Mouse (Mus musculus) stomach, embryonic 16.5 days (tissue): Measurements from ENCODE around the gene Rangap1. TPM values are rescaled to one million over a fixed set of nuclear protein-coding genes. Genes with fewer than 3 reads are reported as not detected.
"Not testable (repeated sequence)": the region's sequence is repeated elsewhere in the genome, so short reads cannot be mapped to it uniquely, and the experiment has no call there.

Source experiments
- ATAC-seq: fragments of 200-750 bp; cut with Nextera tagmentation; 2 replicates; pipeline ENCODE4 v1.8.0; 2017; ENCODE audit warnings: moderate number of reproducible peaks, moderate TSS enrichment; ENCODE audit not compliant: insufficient read depth, low FRiP score
- H3K27ac ChIP-seq: fragments of 300-500 bp; sonication (generic); 2 replicates; pipeline ENCODE4 v1.5.1; 2014; ENCODE audit warnings: low read length
- H3K27me3 ChIP-seq: fragments of 300-500 bp; sonication (generic); 2 replicates; pipeline ENCODE4 v1.6.1; 2014; ENCODE audit warnings: low read length, control low read depth, mixed read lengths; ENCODE audit not compliant: control insufficient read depth, insufficient read depth
- H3K36me3 ChIP-seq: fragments of 300-500 bp; sonication (generic); 2 replicates; pipeline ENCODE4 v1.6.1; 2014; ENCODE audit warnings: low read length; ENCODE audit not compliant: control insufficient read depth, insufficient read depth
- H3K4me1 ChIP-seq: fragments of 300-500 bp; sonication (generic); 2 replicates; pipeline ENCODE4 v1.6.1; 2014; ENCODE audit warnings: low read length, control low read depth, mixed read lengths; ENCODE audit not compliant: control insufficient read depth, insufficient read depth
- H3K4me2 ChIP-seq: fragments of 300-500 bp; sonication (generic); 2 replicates; pipeline ENCODE4 v1.6.1; 2014; ENCODE audit warnings: low read depth, low read length, mixed read lengths
- H3K4me3 ChIP-seq: fragments of 300-500 bp; sonication (generic); replicated peaks from 2 replicates; pipeline ENCODE4 v1.5.1; 2014; ENCODE audit warnings: mild to moderate bottlenecking, low read length
- H3K9ac ChIP-seq: fragments of 300-500 bp; sonication (generic); 2 replicates; pipeline ENCODE4 v1.6.1; 2014; ENCODE audit warnings: low read length
- H3K9me3 ChIP-seq: fragments of 300-500 bp; sonication (generic); replicated peaks from 2 replicates; pipeline ENCODE4 v1.6.1; 2016; ENCODE audit warnings: low read length, control low read depth; ENCODE audit not compliant: control insufficient read depth
- WGBS: fragments of 180-500 bp; shearing (Covaris S2); extraction: QIAGEN DNeasy Blood & Tissue Kit; methylation state at CpG from one replicate; pipeline ENCODE4 v1.1.7; 2014; 5-methylcytosine and 5-hydroxymethylcytosine counted together
- polyA plus RNA-seq: library from polyadenylated mRNA; unstranded; fragments of >200 nt; fragmentation: Nextera tagmentation; extraction: Ambion mirVana; gene quantifications from 2 replicates; pipeline ENCODE4 v1.2.1, GENCODE M21; 2015

Rangap1 gene
- polyA plus RNA-seq, 1 experiment from 2014 or later: 95.8 TPM

GRCm38 (mm10) chr15:81708991-81709390, 36.3 kb downstream of the Rangap1 start:
- H3K9me3 ChIP-seq: no peaks in the 10 kb centered on the region
- no peak overlapping the region for H3K4me3 ChIP-seq
- WGBS: 92% methylated on average over 11 of the region's 11 CpGs
- no peak overlapping the region for H3K27ac ChIP-seq
- peaks cover 48% of the 10 kb centered on the region for H3K36me3 ChIP-seq
- no peak overlapping the region for H3K9ac ChIP-seq
- H3K4me1 ChIP-seq: no peaks in the 10 kb centered on the region
- no peak overlapping the region for H3K4me2 ChIP-seq
- no peaks in the 10 kb centered on the region for H3K27me3 ChIP-seq
- no peak for ATAC-seq

GRCm38 (mm10) chr15:81703094-81703489, 42.2 kb downstream of the Rangap1 start:
- Histone ChIP-seq H3K4me3 (no peak overlapping the region), H3K9ac (no peak overlapping the region), H3K9me3 (no peaks in the 10 kb centered on the region), H3K36me3 (peaks cover 22% of the 10 kb centered on the region), H3K4me2 (no peak overlapping the region), H3K4me1 (no peaks in the 10 kb centered on the region), H3K27me3 (no peaks in the 10 kb centered on the region), H3K27ac (no peak overlapping the region)
- no peak for ATAC-seq
- WGBS: 79% methylated on average over 3 of the region's 3 CpGs

DNA sequence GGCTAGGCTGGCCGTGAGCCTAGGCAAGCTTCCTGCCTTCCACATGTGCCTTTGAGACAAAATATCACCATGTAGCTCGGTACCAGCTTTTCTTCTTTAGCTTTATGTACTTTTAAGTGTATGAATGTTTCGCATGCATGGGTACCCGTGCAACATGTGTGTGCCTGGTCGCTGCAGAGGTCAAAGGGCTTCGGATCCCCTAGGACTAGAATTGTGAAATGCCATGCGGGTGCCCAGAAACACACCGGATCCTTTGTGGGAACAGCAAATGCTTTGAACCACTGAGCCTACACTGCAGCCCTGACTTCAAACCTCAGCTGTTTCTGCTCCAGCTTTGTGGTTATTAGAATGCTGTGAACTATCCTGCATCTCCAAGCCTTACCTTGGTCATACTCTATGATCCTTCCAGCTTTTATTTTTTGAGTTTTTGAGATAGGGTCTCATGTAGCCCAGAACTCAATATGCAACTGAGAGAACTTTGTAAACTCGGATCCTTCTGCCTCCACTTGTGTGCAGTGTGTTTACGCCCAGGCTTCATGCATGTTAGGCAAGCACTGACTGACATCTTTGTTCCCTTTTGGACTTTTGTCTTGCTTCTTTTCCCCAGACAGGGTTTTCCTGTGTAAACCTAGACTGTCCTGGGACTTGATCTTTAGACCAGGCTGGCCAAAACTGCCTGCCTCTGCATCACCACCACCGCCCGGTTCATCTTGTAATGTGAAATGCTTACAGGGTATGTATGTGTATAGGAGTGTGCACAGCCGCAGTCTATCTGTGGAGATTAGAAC, 42.8 kb downstream of the Rangap1 start:
- 85% methylated on average over 13 of the region's 13 CpGs for WGBS
- Histone ChIP-seq H3K27ac (no peak overlapping the region), H3K4me2 (no peak overlapping the region), H3K9me3 (no peaks in the 10 kb centered on the region), H3K27me3 (no peaks in the 10 kb centered on the region), H3K4me1 (no peaks in the 10 kb centered on the region), H3K36me3 (peaks cover 22% of the 10 kb centered on the region), H3K9ac (no peak overlapping the region), H3K4me3 (no peak overlapping the region)
- no peak for ATAC-seq

GRCm38 (mm10) chr15:81701350-81701749, 44.0 kb downstream of the Rangap1 start:
- H3K27ac ChIP-seq, H3K9me3 ChIP-seq, H3K27me3 ChIP-seq, ATAC-seq, H3K9ac ChIP-seq, H3K4me1 ChIP-seq, H3K4me2 ChIP-seq, H3K4me3 ChIP-seq: not testable (repeated sequence)
- WGBS: 75% methylated on average over 4 of the region's 4 CpGs
- H3K36me3 ChIP-seq: peaks cover 15% of the 10 kb centered on the region

DNA sequence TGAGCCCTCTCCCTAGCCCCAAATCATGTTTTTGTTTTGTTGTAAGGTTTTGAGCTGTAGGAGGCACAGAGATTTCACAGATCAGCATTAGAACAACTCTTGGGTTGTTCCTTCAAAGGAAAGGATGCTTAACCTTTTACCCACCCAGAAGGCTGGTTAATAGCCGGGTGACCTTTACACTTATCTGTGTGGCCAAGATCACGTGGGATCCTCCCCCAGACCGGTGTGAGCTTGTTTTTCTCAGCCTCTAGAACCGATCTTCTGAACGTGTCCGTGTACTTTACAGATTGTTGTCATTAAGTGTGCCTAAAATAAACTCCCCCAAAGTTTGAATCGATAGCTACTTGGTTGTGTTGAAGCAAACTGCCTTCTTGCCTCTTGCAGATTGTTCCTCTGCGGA, 44.7 kb downstream of the Rangap1 start:
- no peak for ATAC-seq
- WGBS: 54% methylated on average over 8 of the region's 8 CpGs
- peaks cover 8% of the 10 kb centered on the region for H3K36me3 ChIP-seq
- H3K9ac ChIP-seq: no peak overlapping the region
- H3K27ac ChIP-seq: no peak overlapping the region
- no peaks in the 10 kb centered on the region for H3K9me3 ChIP-seq
- H3K4me2 ChIP-seq: no peak overlapping the region
- no peak overlapping the region for H3K4me3 ChIP-seq
- no peaks in the 10 kb centered on the region for H3K27me3 ChIP-seq
- H3K4me1 ChIP-seq: no peaks in the 10 kb centered on the region

GRCm38 (mm10) chr15:81700161-81700560, 45.2 kb downstream of the Rangap1 start:
- H3K4me2 ChIP-seq: no peak overlapping the region
- no peak overlapping the region for H3K27ac ChIP-seq
- no peaks in the 10 kb centered on the region for H3K4me1 ChIP-seq
- 64% methylated on average over 2 of the region's 2 CpGs for WGBS
- ATAC-seq: no peak
- no peak overlapping the region for H3K4me3 ChIP-seq
- no peaks in the 10 kb centered on the region for H3K9me3 ChIP-seq
- H3K27me3 ChIP-seq: 0 out of 2 replicates have a peak, but pooled peaks cover 1% of the 10 kb centered on the region
- H3K9ac ChIP-seq: no peak overlapping the region
- H3K36me3 ChIP-seq: peaks cover 3% of the 10 kb centered on the region

GRCm38 (mm10) chr15:81698532-81698931, 46.8 kb downstream of the Rangap1 start:
- Histone ChIP-seq H3K4me3 (no peak overlapping the region), H3K27me3 (peaks cover 5% of the 10 kb centered on the region; the same call in 1 of the 2 replicates), H3K4me1 (peaks cover 6% of the 10 kb centered on the region; the same call in 1 of the 2 replicates), H3K27ac (no peak overlapping the region), H3K4me2 (no peak overlapping the region), H3K9me3 (no peaks in the 10 kb centered on the region), H3K9ac (no peak overlapping the region), H3K36me3 (no peaks in the 10 kb centered on the region)
- 64% methylated on average over 2 of the region's 2 CpGs for WGBS
- no peak for ATAC-seq

DNA sequence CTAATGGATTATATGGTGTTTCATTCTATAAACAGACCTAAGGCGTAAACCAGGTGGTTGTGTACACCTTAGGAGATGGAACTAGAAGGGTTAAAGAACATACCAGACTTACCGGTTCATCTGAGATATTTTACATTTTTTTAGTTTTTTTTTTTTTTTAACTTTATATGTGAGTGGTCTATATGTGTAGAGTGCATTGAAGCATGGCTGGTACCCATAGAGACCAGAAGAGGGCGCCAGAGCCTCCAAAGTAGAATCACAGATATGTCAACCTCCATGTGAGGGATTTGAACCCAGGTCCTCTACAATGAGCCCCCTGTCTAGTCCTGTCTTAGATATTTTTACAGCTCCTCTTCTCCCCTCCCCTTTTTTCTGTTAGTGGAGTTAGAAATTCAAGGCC, 47.5 kb downstream of the Rangap1 start:
- no peak overlapping the region for H3K4me2 ChIP-seq
- 38% methylated on average over 3 of the region's 3 CpGs for WGBS
- peaks cover 11% of the 10 kb centered on the region for H3K27me3 ChIP-seq
- no peak for ATAC-seq
- no peak overlapping the region for H3K9ac ChIP-seq
- H3K4me1 ChIP-seq: peaks cover 6% of the 10 kb centered on the region; the same call in 1 of the 2 replicates
- no peak overlapping the region for H3K27ac ChIP-seq
- H3K4me3 ChIP-seq: no peak overlapping the region
- H3K9me3 ChIP-seq: no peaks in the 10 kb centered on the region
- no peaks in the 10 kb centered on the region for H3K36me3 ChIP-seq

DNA sequence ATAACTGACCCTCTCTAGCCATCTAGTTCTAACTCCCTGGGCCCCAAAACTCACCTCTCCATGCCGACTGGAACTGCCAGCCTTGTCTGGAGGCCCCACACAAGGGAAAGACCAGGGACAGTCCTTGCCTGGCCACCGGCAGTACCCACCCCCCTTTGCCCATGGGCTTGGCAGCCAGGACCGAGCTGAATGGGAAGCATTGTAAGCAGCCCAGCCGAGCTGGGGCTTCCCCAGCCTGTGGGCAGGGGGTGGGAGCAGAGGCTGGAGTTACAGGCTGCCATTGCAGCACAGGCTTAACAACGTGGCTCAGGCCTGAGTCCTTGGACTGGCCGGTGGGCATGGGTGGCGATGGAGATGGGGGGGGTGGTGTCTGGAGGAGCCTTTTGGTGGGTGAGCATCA, 48.2 kb downstream of the Rangap1 start, which contains the start of gene Chadl:
Chadl (minus strand) TSS at position 113 of the 400 bp plus-strand sequence.
- Histone ChIP-seq H3K4me3 (no peak within 1 kb of the TSS), H3K4me2 (no peak within 1 kb of the TSS), H3K36me3 (no peaks in the 10 kb centered on the region), H3K9me3 (no peaks in the 10 kb centered on the region), H3K9ac (no peak within 1 kb of the TSS), H3K27me3 (peaks cover 17% of the 10 kb centered on the region), H3K27ac (no peak within 1 kb of the TSS), H3K4me1 (peaks cover 6% of the 10 kb centered on the region; the same call in 1 of the 2 replicates)
- ATAC-seq: no peak
- WGBS: 58% methylated on average over 7 of the region's 7 CpGs
